Mouse (Mus musculus) adrenal gland, adult 18-20 months (tissue): Measurements from ENCODE around the gene Gm609. TPM values are rescaled to one million over a fixed set of nuclear protein-coding genes. Genes with fewer than 3 reads are reported as not detected.

Experiments used
- total RNA-seq, 2 experiments: library from RNA; stranded (reverse); gene quantifications; 1 replicate in 1 of 2; 2 replicates in 1 of 2; pipeline ENCODE4 v1.2.3; 2021

The Gm609 gene
- total RNA-seq, 2 experiments from 2014 or later = 0.10 TPM; not detected in 1

Other genes starting within 250 kb of the Gm609 start
- 10 to 100 TPM; 58.9 to 64.8 TPM for gene Cd200, start 83.9 kb downstream of the Gm609 start, total RNA-seq
- gene Gm17783, start 39.1 kb upstream of the Gm609 start, total RNA-seq = not detected
- not detected for gene Slc9c1, start 42.3 kb upstream of the Gm609 start, total RNA-seq
- gene Gcsam, start 117.4 kb upstream of the Gm609 start, total RNA-seq = under 1 TPM in 1 of 2 experiments, not detected in 1; 0.42 TPM
- gene BC016579, start 161.1 kb upstream of the Gm609 start, total RNA-seq = under 1 TPM in 1 of 2 experiments, not detected in 1; 0.22 TPM
- gene Tmprss7, start 200.7 kb upstream of the Gm609 start, total RNA-seq = under 1 TPM; 0.17 to 0.26 TPM
- gene Tagln3, start 231.6 kb upstream of the Gm609 start, total RNA-seq = 1 to 10 TPM; 3.4 to 4.8 TPM
- gene Abhd10, start 250.0 kb upstream of the Gm609 start, total RNA-seq = 10 to 100 TPM; 14.2 to 27.5 TPM